Mouse (Mus musculus) left cerebral cortex, postnatal 14 days (tissue): Measurements from ENCODE around the gene Slc10a6. TPM values are rescaled to one million over a fixed set of nuclear protein-coding genes. Genes with fewer than 3 reads are reported as not detected.

Source experiments
- DNase-seq, 2 experiments: peaks; one replicate each; pipeline ENCODE4 v3.0.0; 2021 to 2022; ENCODE audit warnings: low spot score in 2 of 2, mixed read lengths in 1 of 2
- intact Hi-C: fragments of 180-260 bp; cut with DNase I; formaldehyde crosslinking; loops from one replicate; pipeline ENCODE4 v1.15.1; 2025
- long read RNA-seq, 2 experiments: library from polyadenylated mRNA; stranded (forward); transcript quantifications; one replicate each; pipeline ENCODE4 v2.0.0; 2021
- total RNA-seq, 2 experiments: library from RNA; stranded (reverse); gene quantifications; 2 replicates each; pipeline ENCODE4 v1.2.3; 2021

Gene Slc10a6
- total RNA-seq: under 1 TPM; 0.15 TPM
- long read RNA-seq, experiment 1: 0 reads
- long read RNA-seq, experiment 2: 0 reads

DNA sequence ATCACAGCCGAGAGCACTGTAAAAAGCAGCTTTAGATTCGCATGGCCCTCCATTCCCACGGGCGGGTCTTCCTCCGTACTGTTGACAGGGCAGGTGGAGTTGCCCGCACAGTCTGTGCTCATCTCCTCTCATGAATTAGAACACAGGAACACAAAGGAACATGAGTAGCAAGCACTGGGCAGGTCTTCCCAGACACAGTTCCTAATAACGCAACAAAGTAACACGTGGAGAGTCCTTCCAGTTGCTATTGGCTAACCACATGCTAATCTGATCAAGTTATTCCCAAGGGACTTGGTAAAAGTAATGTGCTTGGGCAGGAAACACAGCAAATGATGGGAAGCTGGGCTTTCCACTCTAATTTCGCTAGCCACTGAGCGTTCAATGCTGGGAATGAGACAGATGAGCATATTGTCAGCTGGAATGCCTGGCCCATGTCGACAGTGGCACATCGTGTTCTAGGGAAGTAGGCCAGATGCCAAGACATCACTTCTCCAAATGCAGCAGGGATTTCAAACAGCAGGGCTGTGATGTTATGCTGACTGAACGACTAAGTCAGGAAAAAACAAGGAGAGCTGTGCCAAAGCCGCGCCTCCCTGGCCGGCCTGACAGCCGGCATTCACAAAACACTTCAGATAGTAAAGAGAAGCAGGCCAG, at the start of gene Slc10a6:
Gene Slc10a6 (minus strand): TSS at position 293 of the 654 bp plus-strand sequence.
- intact Hi-C loops: no loop called here

DNA sequence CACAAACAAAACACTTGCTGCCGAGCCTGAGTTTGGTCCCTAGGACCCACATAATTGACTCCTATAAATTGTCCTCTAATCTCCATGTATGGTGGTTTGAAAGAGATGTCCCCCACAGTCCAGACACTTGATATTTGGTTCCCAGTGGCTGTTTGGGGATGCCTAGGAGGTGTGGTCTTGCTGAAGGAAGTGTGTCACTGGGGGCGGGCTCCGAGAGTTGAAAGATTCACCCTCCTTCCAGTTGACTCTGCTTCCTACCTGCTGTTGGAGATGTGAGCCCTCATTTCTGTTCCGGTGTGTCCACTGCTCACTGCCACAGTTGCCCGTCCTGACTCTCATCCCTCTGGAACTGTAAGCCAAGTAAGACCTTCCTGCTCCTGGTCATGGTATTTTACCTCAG, 49.8 kb upstream of the Slc10a6 start:
- no peak for DNase-seq
- intact Hi-C loops: no loop called here

More for the DNA sequence above, at the start of gene Slc10a6:
- DNase-seq: peak; percentile 73 to 94

DNA sequence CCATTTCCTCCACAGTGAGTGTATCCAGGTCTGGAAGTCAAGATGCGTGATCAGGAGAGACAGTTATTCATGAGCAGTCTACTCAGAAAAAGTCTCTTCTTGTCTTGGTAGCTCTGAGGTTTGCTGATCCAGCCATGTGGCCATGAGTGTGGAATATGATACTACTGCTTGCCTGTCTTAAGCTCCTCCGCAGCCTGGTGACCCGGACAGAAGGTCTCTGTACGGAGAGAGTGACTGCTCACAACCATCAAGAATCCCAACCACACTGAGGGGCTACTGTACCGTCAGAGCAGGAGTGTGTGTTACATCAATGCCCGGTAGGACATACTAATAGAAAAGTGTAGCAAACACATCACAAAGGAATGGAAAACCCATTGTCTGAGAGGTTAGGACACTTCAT, 48.7 kb upstream of the Slc10a6 start:
- intact Hi-C loops: no loop called here
- no peak for DNase-seq

DNA sequence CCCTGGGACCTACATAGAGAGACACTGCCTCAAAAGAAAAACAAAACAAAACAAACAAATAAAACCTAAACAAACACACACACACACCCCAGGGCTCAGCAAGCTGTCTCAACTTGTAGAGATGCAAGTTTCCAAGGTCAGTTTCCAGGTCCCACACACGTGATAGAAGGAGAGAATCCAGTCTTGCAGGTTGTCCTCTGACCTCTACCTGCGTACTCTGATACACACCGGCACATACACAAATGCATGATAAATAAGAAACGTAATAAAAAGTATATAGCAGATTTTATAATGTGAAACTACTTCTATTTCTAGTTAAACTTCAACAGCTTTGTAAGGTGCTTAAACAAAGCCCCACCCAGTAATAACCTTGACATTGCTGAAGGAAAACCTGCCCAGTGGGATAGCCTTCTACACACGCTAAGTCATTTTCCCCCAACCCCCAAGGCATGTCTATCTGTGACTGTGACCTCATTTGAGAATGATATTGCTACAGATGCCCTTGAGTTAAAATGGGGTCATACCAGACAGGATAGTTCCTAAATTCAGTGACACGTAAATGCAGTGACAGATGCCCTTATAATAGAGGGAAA, 47.2 kb upstream of the Slc10a6 start:
- DNase-seq: no peak
- intact Hi-C loops: no loop called here

DNA sequence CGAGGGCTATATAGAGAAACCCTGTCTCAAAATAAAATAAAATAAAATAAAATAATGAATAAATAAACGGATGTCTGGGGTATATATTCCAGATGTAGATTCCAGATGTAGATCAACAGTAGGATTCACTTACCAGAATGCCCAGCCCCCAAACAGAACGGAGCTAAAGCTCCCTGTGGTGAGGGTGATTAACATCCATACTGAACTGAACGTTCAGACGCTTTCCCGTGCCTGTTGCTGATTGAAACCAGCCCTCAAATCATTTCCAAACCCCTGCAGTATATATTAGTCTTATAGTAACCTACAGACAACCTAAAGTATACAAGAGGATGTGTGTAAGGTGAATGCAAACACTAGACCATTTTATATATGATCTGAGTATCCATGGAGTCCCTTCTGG, 45.3 kb upstream of the Slc10a6 start:
- intact Hi-C loops: no loop called here
- no peak for DNase-seq

DNA sequence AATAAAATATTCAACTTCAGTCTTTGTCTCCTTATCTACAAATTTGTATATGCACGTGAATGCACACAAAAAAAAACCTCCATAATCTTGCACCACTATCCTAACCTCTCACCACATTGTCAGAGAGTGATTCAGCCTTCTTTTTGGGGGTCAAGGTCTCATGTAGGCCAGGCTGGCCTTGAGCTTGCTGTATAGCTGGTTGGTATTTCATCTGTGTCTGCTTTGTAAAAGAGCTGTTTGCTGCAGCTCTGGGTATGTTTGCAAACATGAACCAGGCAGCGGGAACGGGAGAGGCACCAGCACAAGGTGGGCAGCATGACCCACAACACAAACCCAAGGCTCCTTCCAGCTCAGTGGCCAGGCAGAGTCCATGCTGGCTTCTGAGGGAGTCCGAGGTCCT, 44.4 kb upstream of the Slc10a6 start:
- intact Hi-C loops: no loop called here
- no peak for DNase-seq

DNA sequence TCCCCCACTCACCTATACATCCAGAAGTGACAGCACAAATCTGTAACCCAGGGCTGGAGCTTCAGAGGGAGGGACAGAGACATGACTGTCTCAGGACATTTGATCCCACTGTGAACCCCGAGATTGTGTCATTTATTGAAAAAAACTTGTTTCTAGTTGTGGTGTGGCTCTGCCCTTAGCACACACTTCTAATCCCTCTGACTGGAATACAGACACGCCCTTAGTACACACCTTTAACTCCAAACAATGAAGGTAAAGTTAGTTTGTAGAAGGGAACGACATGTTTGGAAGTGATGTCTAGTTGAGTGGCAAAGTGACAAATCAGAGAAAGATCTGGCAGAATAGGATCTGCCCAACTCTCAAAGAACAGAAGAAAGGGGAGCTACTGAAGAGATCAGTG, 42.7 kb upstream of the Slc10a6 start:
- intact Hi-C loops: no loop called here
- no peak for DNase-seq

DNA sequence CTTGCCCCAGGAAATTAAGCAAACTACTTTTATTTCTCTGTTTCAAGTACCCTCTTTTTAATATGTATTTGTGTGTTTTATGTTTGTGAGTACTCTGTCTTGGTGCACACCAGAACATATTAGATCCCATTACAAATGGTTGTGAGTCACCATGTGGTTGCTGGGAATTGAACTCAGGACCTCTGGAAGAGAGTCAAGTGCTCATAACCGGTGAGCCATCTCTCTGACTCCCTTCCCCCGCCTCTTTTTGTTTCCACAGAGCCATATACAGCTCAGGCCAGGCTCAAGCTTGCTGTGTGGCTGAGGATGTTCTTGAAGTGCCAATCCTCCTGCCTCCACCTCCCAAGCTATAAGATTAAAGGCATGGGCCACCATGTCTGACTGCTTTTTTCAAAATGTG, 36.7 kb upstream of the Slc10a6 start:
- no peak for DNase-seq
- intact Hi-C loops: no loop called here

DNA sequence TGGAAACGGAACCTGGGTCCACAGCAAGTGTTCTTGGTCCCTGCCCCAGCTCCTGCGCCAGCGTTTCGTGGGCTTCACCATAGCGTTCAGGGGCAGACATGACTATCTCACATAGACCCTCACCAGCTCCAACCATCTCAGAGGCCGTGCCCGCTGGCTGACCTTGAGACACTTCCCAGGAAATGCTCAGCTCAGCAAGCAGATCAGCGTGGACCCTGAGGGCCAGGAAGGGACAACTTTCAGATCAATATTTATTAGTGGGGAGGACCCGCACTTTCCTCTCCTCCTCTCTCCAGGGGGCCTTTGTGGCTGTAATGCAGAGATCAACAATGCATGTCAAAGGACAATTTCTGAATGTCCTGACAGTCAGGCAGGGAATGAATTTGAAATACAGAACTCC, 35.7 kb upstream of the Slc10a6 start:
- DNase-seq: no peak
- intact Hi-C loops: no loop called here

DNA sequence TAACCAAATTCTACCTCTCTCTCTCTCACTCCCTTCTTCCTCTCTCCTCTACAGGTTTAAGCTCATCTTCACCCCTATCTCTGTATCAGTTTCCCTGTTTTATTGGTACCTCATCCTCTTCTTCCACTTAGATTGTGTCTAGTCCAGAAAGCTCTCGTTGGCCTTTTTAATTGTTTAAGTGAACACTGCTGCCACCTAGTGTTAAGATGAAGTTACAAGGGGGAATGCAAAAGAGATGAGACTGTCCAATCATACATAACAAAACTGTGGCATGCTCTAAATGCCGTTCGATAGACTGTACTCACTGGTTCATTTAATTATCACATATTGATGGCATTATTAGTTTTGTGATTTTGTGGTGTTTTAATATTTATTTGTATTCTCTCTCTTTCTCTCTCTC, 30.4 kb upstream of the Slc10a6 start:
- intact Hi-C loops: loop anchor here (1.0 to 2.0 kb wide), 2 partner anchors 303 to 315 kb away; no protein-coding TSS in a partner anchor
- DNase-seq: peak; percentile 41 to 43

DNA sequence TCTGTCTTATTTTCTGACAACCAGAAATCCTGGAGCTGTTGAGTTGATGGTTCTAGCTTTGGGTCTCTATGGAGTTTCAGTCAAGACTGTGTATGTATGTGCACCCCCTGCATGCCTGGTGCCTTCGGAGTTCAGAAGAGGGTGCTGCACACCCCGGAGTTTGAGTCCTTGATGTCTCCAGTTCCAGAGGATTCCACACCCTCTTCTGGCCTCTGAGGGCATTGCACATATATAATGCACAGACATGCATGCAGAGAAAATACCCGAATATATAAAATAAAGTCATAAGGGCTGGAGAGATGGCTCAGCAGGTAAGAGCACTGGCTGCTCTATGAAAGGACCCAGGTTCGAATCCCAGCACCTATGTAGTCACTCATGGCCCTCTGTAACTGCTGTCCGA, 29.7 kb upstream of the Slc10a6 start:
- peak in 1 of 2 experiments; percentile 44 for DNase-seq

DNA sequence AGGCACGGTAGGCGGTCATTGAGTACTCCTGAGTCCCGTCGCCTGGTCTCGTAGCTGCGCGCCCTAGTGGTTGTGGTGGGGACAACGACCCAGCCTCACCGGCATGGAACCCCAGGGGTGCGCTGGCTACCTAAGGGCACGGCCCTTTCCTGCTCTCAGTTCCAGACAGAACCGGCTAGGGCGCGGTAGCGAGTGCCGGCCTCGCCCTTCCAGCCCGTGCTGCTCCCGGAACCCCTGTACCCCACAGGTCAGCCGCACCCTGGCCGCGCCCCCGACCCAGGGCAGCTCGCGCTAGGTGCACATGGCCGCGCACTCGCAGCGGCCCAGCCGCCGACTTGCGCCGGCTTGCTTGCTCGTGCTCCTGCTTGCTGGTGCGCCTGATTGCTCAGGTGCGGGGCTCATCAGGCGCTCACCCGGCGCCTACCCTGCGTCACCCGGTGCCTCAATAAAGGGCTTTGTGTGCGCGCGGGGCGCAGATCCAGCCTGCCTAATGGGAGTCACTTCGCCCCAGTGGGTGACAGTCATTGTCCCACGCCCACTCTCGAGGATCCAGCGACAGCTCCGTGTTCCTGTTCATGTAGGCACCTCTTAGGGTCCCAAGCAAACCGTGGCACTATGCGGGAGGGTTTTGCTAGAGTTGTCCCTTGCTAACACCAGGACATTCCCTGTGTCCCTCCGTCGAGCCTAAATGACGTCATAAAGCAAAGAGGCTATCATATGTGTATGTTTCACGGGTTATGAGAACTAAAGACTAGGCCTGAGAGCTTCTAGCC, 26.3 kb upstream of the Slc10a6 start, which contains the start of gene 1700016H13Rik:
Gene 1700016H13Rik (minus strand): TSS at position 665 of the 773 bp plus-strand sequence.
- intact Hi-C loops: no loop called here
- DNase-seq: peak; percentile 30 to 54

More for the DNA sequence above, 29.7 kb upstream of the Slc10a6 start:
- intact Hi-C loops: loop anchor here (1.0 to 2.0 kb wide), 2 partner anchors 303 to 314 kb away; no protein-coding TSS in a partner anchor

DNA sequence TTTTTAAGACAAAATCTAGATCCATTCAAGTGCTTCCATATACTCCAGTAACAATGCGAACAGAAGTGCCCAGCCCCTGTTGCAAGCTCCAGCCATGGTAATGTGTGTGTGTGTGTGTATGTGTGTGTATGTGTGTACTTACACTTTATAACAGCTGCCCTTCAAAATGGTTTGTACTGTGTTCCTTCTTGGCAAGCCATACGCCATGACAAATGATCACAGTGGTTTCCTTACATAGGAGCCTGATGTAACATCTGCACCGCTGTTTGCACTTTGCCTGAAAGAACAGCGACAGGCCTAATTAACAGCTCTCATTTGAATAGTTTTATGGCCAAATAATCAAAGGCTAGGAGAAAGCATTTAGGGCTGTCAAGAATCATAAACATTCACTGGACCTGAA, 25.6 kb upstream of the Slc10a6 start:
- no peak for DNase-seq
- intact Hi-C loops: no loop called here

DNA sequence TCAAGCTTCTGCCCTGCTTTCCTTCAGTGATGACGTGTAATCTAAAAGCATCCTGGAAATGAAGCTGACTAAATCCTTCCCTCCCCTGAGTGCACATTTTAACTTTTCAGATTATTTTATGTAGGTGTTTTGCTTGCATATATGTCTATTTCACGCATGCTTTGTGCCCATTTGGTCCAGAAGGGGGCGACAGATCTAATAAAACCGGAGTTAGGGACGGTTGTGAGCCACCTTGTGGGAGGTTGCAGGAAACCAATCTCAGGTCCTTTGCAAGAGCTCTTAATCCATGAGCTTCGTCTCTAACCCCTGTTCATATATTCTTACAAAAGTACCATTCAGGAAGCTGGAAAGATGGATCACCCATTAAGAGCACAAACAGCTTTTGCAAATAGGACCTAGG, 25.0 kb upstream of the Slc10a6 start:
- intact Hi-C loops: no loop called here
- DNase-seq: peak; percentile 45 to 58

DNA sequence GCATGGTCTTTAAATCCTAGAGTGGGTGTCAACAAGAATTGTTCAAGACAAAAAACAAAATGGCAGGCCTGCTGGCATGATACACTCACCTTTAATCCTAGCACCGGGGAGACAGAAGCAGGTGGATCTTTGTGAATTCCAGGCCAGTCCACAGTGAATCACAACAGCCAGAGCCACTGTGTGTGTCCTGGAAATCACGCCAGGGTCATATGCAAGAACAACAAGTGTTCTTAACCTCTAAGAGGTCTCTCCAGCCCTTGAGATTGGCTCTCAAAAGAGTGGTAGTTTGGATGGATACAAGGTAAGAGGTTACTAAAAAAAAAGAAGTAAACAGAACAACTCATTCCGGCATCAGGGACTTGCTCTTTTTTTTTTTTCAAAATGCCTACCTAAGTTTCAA, 18.1 kb upstream of the Slc10a6 start:
- intact Hi-C loops: no loop called here
- DNase-seq: no peak

DNA sequence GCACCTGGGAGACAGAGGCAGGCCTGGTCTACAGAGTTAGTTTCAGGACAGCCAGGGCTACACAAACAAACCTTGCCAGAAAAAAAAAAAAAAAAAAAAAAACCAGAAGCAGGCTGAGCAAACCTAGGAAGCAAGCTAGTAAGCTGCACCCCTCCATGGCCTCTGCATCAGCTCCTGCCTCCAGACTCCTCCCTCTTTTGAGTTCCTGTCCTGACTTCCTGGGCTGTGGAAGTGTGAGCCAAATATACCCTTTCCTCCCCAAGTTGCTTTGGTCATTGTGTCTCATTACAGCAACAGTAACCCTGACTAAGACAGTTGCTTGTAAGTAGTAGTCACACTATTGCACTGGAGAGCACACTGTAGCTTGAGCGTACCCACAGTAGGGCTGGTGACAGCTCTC, 15.0 kb upstream of the Slc10a6 start:
- DNase-seq: no peak
- intact Hi-C loops: no loop called here

DNA sequence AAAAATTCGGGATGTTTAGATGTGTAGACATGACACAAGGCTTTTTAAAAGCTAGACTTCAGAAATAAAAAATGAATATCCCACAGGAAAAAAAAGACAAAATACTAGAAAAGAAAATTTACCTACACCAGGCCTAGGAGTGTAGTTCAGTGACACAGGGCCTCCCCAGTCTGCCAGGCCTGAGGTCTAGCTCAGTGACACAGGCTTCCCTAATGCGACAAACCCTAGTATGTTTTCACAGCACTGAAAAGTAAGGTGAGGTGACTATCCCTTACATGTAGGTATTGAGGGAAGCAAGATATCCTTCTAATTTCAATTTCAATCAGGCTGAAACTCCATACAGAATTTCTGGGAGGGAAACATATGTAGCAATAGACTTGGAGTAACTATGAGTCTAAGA, 8.0 kb upstream of the Slc10a6 start:
- intact Hi-C loops: no loop called here
- DNase-seq: no peak

DNA sequence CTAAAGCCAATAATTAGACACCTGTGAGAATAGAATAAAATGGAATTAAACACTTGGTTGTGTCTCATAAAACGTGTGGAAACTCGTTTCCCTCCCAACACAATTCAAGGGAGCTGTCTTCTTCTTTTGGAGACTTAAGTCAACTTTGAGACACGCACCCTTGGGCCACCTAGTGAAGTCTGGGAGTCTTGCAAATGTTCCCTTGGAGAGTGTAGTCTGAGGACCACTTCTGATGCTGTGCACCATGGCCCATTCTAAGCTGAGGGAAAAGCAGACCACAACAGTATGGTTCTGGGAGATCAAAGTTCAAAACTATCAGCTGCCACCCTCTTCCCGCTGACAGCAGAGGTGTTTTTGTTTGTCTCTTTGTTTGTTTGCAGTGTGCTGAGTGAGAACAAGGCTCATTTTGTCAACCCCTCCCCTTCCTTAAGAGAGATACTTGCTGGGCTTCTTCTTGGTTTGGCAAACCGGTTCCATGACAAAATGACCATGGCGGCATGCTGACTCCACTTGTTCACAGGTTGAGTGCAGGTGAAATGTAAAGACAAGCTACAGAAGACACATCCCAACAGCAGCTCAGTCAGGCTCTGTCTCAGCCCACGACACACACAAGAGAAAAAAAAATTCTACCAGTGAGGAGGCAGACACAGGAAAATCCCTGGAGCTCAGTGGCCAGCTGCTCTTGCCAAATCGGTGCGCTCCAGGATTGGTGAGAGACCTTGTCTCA, 814 bp upstream of the Slc10a6 start:
- intact Hi-C loops: no loop called here
- DNase-seq: no peak

DNA sequence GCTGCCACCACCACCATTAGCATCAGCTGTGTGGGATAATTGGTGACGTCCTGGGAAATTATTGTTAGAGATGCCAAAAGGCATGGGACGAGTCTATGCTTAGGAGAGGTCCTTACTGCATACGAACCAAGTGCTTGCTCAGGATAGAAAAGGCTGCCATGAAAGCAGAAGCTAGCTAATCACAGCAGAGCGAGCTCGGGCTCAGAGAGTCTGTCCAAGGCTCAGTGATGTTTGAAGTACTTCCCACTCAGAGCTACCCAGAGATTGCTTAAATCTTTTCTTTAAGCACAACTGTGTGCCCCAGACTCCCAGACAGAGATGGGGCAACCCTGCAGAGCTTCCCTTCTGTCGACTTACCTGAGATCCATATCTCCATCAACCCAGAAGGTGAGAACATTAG, 704 bp downstream of the Slc10a6 start:
- intact Hi-C loops: no loop called here
- DNase-seq: no peak

DNA sequence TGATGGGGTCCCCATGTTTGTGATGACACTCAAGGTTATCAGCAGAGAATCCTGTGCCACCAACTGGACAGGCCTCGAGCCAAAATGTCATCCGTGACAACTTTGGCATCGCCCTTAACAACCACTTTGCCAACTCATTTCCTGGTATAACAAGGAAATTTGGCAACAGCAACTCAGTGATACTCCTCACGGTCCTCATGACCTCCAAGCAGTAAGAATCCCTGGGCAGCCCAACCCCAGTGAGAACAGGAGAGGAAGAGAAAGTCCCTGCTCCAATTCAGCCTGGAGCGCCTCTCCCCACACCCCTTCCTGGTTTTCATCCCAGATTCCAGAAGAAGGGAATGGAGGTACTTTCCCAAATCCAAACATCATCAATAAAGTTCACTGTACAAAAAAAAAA, 4.4 kb downstream of the Slc10a6 start:
- DNase-seq: no peak

More for the DNA sequence above, 4.4 kb downstream of the Slc10a6 start:
- intact Hi-C loops: no loop called here
